Mouse (Mus musculus) lung, postnatal 0 days (tissue): Measurements from ENCODE around the gene Cby1.

Experiments used
- CTCF ChIP-seq: IDR thresholded peaks from 2 replicates; pipeline ENCODE4 v1.5.1; 2016; ENCODE audit warnings: antibody characterized with exemption, mild to moderate bottlenecking
- EP300 ChIP-seq: IDR thresholded peaks from 2 replicates; pipeline ENCODE4 v1.6.1; 2016; ENCODE audit warnings: antibody characterized with exemption, mild to moderate bottlenecking, control low read depth

DNA sequence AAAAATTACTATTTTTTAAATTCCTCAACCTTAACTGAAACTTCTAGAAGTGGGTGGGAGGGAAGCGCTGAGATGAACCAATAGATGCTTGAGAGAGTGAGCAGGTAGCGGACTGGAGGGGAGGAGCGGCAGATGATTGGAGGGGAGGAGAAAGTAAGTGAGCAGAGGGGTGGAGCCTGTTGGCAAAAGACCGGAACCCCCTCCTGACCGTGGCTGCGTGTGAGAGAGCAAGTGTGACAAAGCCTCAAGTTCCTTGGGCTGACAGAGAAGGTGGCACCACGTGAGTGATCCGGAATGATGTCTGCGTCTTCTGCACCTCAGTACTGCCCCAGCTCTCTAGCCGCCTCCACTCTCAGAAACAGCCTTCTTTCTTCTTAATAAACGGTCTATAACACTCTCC, 41.9 kb upstream of the Cby1 start:
- TF ChIP-seq EP300 (no peak), CTCF (no peak)
